Mouse (Mus musculus): ENCODE data around the gene Bnc2.

DNA sequence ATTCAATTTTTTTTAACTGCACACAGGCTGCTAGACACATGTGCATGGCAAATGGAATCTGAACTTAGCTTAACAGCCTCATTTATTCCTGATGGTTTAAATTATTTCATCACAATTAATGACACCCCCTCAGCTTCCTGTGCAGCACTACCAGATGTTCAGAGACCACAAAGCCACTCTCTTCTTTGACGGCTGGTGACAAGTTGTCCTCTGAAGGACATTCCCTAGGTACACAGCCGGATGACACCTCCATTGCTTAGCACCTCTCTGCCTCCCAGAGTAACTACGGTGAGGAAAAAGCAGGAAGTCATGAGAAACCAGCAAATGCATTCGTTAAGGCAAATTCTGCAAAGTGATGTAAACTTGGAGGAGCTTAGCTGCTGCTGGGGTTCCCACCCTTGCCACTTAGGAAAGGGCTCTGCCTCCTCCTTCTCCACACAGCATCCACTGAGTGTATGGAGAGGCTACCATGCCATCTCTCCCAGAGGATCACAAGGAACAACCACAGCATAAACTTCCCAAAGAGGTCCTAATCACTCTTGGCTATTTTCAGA, 174.2 kb downstream of the Bnc2 start:
- TF ChIP-seq CTCF (IDR thresholded peaks at IDR 0.05; ENCODE audit: low read depth), result no peak
- no peak for TF ChIP-seq EP300 (IDR thresholded peaks at IDR 0.05; ENCODE audit: low read depth)
